Mouse (Mus musculus) kidney, adult 2 months (tissue): ENCODE results near the gene Ltbp1.

Experiments used
- CTCF ChIP-seq: fragments of 200-500 bp; conservative IDR thresholded peaks from 2 replicates; pipeline ENCODE4 v1.5.1; 2011; ENCODE audit warnings: low read depth, mild to moderate bottlenecking, control low read depth, low read length, moderate library complexity, mixed read lengths; ENCODE audit not compliant: insufficient read depth, insufficient read length
- POLR2A ChIP-seq: fragments of 200-500 bp; IDR thresholded peaks from one replicate; pipeline ENCODE4 v1.6.1; 2011; ENCODE audit warnings: low read depth, low read length, control low read depth

DNA sequence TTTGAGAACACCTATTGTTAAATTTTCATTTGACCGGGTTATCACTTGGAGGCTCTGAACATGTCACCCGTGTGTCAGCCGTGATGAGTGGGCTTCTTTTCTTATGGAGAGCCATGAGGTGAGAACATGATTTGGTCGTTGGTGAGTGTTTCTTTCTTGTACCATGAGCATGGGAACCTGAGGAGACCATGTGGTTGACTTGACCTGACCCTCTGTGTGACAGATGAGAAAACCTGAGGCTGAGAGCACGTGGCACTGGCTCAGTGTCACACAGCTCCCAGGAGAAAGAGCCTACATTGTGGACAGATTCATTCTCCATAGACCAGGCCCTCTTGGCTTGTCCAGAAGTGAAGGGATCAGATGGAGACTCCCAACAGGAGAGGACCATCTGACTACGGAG is 31.5 kb downstream of the Ltbp1 start:
- TF ChIP-seq CTCF = no peak
- TF ChIP-seq POLR2A = no peak
